Mouse (Mus musculus) C2C12 (cell line): Measurements from ENCODE around the gene Tnnt3.

Experiments used
- CTCF ChIP-seq: IDR thresholded peaks from one replicate; pipeline ENCODE4 v1.5.1; 2011; ENCODE audit not compliant: control insufficient read depth, insufficient read depth, insufficient read length
- MAX ChIP-seq: IDR thresholded peaks from one replicate; pipeline ENCODE4 v1.6.1; 2011; ENCODE audit warnings: mild to moderate bottlenecking, control low read depth
- MYOD1 ChIP-seq: IDR thresholded peaks from one replicate; pipeline ENCODE4 v1.6.1; 2011; ENCODE audit warnings: low read depth; ENCODE audit not compliant: control insufficient read depth, insufficient read length
- MYOG ChIP-seq: IDR thresholded peaks from one replicate; pipeline ENCODE4 v1.6.1; 2011; ENCODE audit not compliant: control insufficient read depth, insufficient read length; ENCODE audit errors: extremely low read depth
- USF1 ChIP-seq: IDR thresholded peaks from one replicate; pipeline ENCODE4 v1.6.1; 2011; ENCODE audit warnings: low read depth, mild to moderate bottlenecking, control low read depth, moderate library complexity

DNA sequence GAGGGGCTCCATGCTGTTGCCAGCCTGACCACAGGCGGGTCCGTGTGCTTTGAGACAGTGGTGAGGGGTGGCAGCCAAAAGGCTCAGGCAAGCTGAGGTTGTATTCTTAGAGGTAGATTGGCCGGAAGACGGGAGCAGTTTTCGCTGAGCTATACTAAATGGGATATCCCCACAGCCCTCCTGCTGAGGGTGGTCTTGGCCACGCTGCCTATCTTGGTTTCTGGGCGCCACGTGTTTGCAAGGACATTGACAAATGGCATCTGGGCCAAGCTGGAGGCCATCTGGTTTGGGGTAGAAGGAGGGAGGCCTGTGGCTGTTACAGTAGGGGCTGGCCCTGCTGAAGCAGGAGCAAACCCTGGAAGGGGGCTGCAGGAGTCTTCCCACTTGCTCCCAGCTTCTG is 5.1 kb upstream of the Tnnt3 start:
- no peak for TF ChIP-seq CTCF
- no peak for TF ChIP-seq USF1
- TF ChIP-seq MAX = no peak
- TF ChIP-seq MYOD1 = no peak
- no peak for TF ChIP-seq MYOG
